Mouse (Mus musculus) embryonic facial prominence, embryonic 14.5 days (tissue): ENCODE measurements around the gene Rbm3. TPM values are rescaled to one million over a fixed set of nuclear protein-coding genes. Genes with fewer than 3 reads are reported as not detected.
A peak's percentile ranks its signal among the peaks of the same experiment; 100 is the strongest.

ENCODE experiments used
- ATAC-seq: fragments of 200-750 bp; cut with Nextera tagmentation; 2 replicates; pipeline ENCODE4 v1.8.0; 2017; ENCODE audit warnings: low read depth, moderate number of reproducible peaks, moderate TSS enrichment
- DNase-seq: peaks from one replicate; pipeline ENCODE4 v3.0.0-alpha.2; 2015; ENCODE audit warnings: low spot score
- H3K27ac ChIP-seq: fragments of 300-500 bp; sonication (generic); replicated peaks from 2 replicates; pipeline ENCODE4 v1.5.1; 2014; ENCODE audit warnings: low read depth, mild to moderate bottlenecking, low read length, moderate library complexity
- H3K27me3 ChIP-seq: fragments of 300-500 bp; sonication (generic); replicated peaks from 2 replicates; pipeline ENCODE4 v1.6.1; 2014; ENCODE audit warnings: low read length; ENCODE audit not compliant: control insufficient read depth, insufficient read depth
- H3K36me3 ChIP-seq: fragments of 300-500 bp; sonication (generic); 2 replicates; pipeline ENCODE4 v1.6.1; 2014; ENCODE audit warnings: low read length, mixed read lengths; ENCODE audit not compliant: control insufficient read depth, insufficient read depth
- H3K4me1 ChIP-seq: fragments of 300-500 bp; sonication (generic); 2 replicates; pipeline ENCODE4 v1.6.1; 2014; ENCODE audit warnings: antibody characterized with exemption, low read length; ENCODE audit not compliant: control insufficient read depth, insufficient read depth
- H3K4me2 ChIP-seq: fragments of 300-500 bp; sonication (generic); 2 replicates; pipeline ENCODE4 v1.6.1; 2014; ENCODE audit warnings: low read depth, mild to moderate bottlenecking, low read length, moderate library complexity, mixed read lengths
- H3K4me3 ChIP-seq: fragments of 300-500 bp; sonication (generic); 2 replicates; pipeline ENCODE4 v1.5.1; 2014; ENCODE audit warnings: low read depth, mild to moderate bottlenecking, low read length
- H3K9ac ChIP-seq: fragments of 300-500 bp; sonication (generic); 2 replicates; pipeline ENCODE4 v1.6.1; 2014; ENCODE audit warnings: low read depth, mild to moderate bottlenecking, low read length, moderate library complexity, mixed read lengths
- H3K9me3 ChIP-seq: fragments of 300-500 bp; sonication (generic); 2 replicates; pipeline ENCODE4 v1.6.1; 2016; ENCODE audit warnings: low read length; ENCODE audit not compliant: control insufficient read depth
- WGBS: fragments of 180-500 bp; shearing (Covaris S2); extraction: QIAGEN DNeasy Blood & Tissue Kit; methylation state at CpG from one replicate; pipeline ENCODE4 v1.1.7; 2014; 5-methylcytosine and 5-hydroxymethylcytosine counted together
- polyA plus RNA-seq: library from polyadenylated mRNA; unstranded; fragments of >200 nt; fragmentation: Nextera tagmentation; extraction: Ambion mirVana; gene quantifications from 2 replicates; pipeline ENCODE4 v1.2.1, GENCODE M21; 2014

Rbm3 gene
- 420 and 489 TPM in 2 replicates for polyA plus RNA-seq

- peaks cover 34% of the 10 kb centered on the region for H3K36me3 ChIP-seq
- H3K9me3 ChIP-seq, result no peaks in the 10 kb centered on the region
- H3K27ac ChIP-seq, result peak within 1 kb of the TSS; percentile 99
- 32% methylated on average over 49 of the region's 65 CpGs for WGBS
- H3K4me1 ChIP-seq, result peaks cover 5% of the 10 kb centered on the region; the same call in 1 of the 2 replicates
- H3K9ac ChIP-seq, result peak within 1 kb of the TSS; percentile 85
- H3K4me2 ChIP-seq, result peak within 1 kb of the TSS; percentile 65
- peak; percentile 95 for DNase-seq
- ATAC-seq, result peak; percentile 95
- H3K4me3 ChIP-seq, result peak within 1 kb of the TSS; percentile 63
- no peaks in the 10 kb centered on the region for H3K27me3 ChIP-seq
Observed at GRCm38 (mm10) chrX:8145153-8145991, at the start of gene Rbm3. Rbm3 (minus strand) TSS chrX:8145880.

- H3K27ac ChIP-seq, result no peak within 1 kb of the TSS
- DNase-seq, result no peak
- H3K9me3 ChIP-seq, result no peaks in the 10 kb centered on the region
- no peaks in the 10 kb centered on the region for H3K36me3 ChIP-seq
- 24% methylated on average over 10 of the region's 10 CpGs for WGBS
- 0 out of 2 replicates have a peak, but pooled peaks have one; percentile 20 for ATAC-seq
- H3K4me1 ChIP-seq, result no peaks in the 10 kb centered on the region
- peak within 1 kb of the TSS; percentile 66 for H3K9ac ChIP-seq
- peak within 1 kb of the TSS; percentile 53 for H3K4me3 ChIP-seq
- H3K4me2 ChIP-seq, result peak within 1 kb of the TSS; percentile 65
- H3K27me3 ChIP-seq, result no peaks in the 10 kb centered on the region
Observed at GRCm38 (mm10) chrX:8193419-8193723, 47.7 kb upstream of the Rbm3 start, which contains the start of gene Ebp. Ebp (minus strand) TSS chrX:8193512.

- H3K4me1 ChIP-seq, result no peaks in the 10 kb centered on the region
- H3K27me3 ChIP-seq, result no peaks in the 10 kb centered on the region
- peak overlapping the region; percentile 65 for H3K4me2 ChIP-seq
- H3K27ac ChIP-seq, result no peak overlapping the region
- WGBS, result 17% methylated on average over 34 of the region's 38 CpGs
- ATAC-seq, result peak; percentile 98
- peak overlapping the region; percentile 66 for H3K9ac ChIP-seq
- H3K9me3 ChIP-seq, result no peaks in the 10 kb centered on the region
- peak overlapping the region; percentile 53 for H3K4me3 ChIP-seq
- peak; percentile 92 for DNase-seq
- no peaks in the 10 kb centered on the region for H3K36me3 ChIP-seq
Observed at GRCm38 (mm10) chrX:8192640-8193418, 47.1 kb upstream of the Rbm3 start.

- ATAC-seq (0 out of 2 replicates have a peak, but pooled peaks have one; percentile 1), DNase-seq (no peak)
- peak overlapping the region; percentile 65 for H3K4me2 ChIP-seq
- H3K4me1 ChIP-seq, result no peaks in the 10 kb centered on the region
- H3K9ac ChIP-seq, result peak overlapping the region; percentile 66
- H3K27me3 ChIP-seq, result no peaks in the 10 kb centered on the region
- H3K9me3 ChIP-seq, result no peaks in the 10 kb centered on the region
- 11% methylated on average over 13 of the region's 13 CpGs for WGBS
- no peak overlapping the region for H3K27ac ChIP-seq
- H3K4me3 ChIP-seq, result peak overlapping the region; percentile 53
- H3K36me3 ChIP-seq, result no peaks in the 10 kb centered on the region
Observed at GRCm38 (mm10) chrX:8192126-8192639, 46.5 kb upstream of the Rbm3 start.

- Histone ChIP-seq H3K9me3 (no peaks in the 10 kb centered on the region), H3K27me3 (no peaks in the 10 kb centered on the region), H3K27ac (no peak overlapping the region), H3K36me3 (0 out of 2 replicates have a peak, but pooled peaks cover 7% of the 10 kb centered on the region), H3K9ac (no peak overlapping the region), H3K4me2 (no peak overlapping the region), H3K4me1 (no peaks in the 10 kb centered on the region), H3K4me3 (no peak overlapping the region)
- DNase-seq (no peak), ATAC-seq (no peak)
- WGBS, result 23% methylated on average over 7 of the region's 7 CpGs
Observed at GRCm38 (mm10) chrX:8182871-8183540, 37.3 kb upstream of the Rbm3 start.

GRCm38 (mm10) chrX:8179646-8180045 is 34.0 kb upstream of the Rbm3 start:
- 88% methylated on average over 5 of the region's 5 CpGs for WGBS

GRCm38 (mm10) chrX:8178871-8179270 is 33.2 kb upstream of the Rbm3 start:
- no peak overlapping the region for H3K4me2 ChIP-seq
- H3K9ac ChIP-seq, result no peak overlapping the region
- H3K4me3 ChIP-seq, result no peak overlapping the region
- no peaks in the 10 kb centered on the region for H3K9me3 ChIP-seq
- 91% methylated on average over 2 of the region's 2 CpGs for WGBS
- H3K27ac ChIP-seq, result no peak overlapping the region
- H3K36me3 ChIP-seq, result no peaks in the 10 kb centered on the region
- H3K4me1 ChIP-seq, result no peaks in the 10 kb centered on the region
- DNase-seq (no peak), ATAC-seq (no peak)
- no peaks in the 10 kb centered on the region for H3K27me3 ChIP-seq

More at GRCm38 (mm10) chrX:8179646-8180045, 34.0 kb upstream of the Rbm3 start:
- Histone ChIP-seq H3K4me3 (no peak overlapping the region), H3K4me2 (no peak overlapping the region), H3K36me3 (no peaks in the 10 kb centered on the region), H3K9ac (no peak overlapping the region), H3K27ac (no peak overlapping the region), H3K27me3 (no peaks in the 10 kb centered on the region), H3K9me3 (no peaks in the 10 kb centered on the region), H3K4me1 (no peaks in the 10 kb centered on the region)
- DNase-seq (no peak), ATAC-seq (no peak)
